Mouse (Mus musculus) lung, postnatal 10 days (tissue): Measurements from ENCODE around the gene Hap1.
"Not testable (repeated sequence)": the region's sequence is repeated elsewhere in the genome, so short reads cannot be mapped to it uniquely, and the experiment has no call there.

Experiments used
- DNase-seq: peaks from one replicate; pipeline ENCODE4 v3.0.0; 2021

The Hap1 gene

GRCm38 (mm10) chr11:100355151-100355951 lies 577 bp downstream of the Hap1 start:
- DNase-seq: peak; percentile 59

GRCm38 (mm10) chr11:100352076-100352857 lies 3.7 kb downstream of the Hap1 start:
- DNase-seq: peak; percentile 57

GRCm38 (mm10) chr11:100344269-100344668 lies 11.7 kb downstream of the Hap1 start:
- DNase-seq: no peak

GRCm38 (mm10) chr11:100335731-100336130 lies 20.2 kb downstream of the Hap1 start:
- DNase-seq: no peak

GRCm38 (mm10) chr11:100333944-100334457 lies 21.9 kb downstream of the Hap1 start, which contains the start of gene Gast:
TSS of gene Gast (plus strand) at chr11:100334407.
- no peak for DNase-seq

GRCm38 (mm10) chr11:100332766-100333515 lies 23.0 kb downstream of the Hap1 start:
- no peak for DNase-seq

GRCm38 (mm10) chr11:100330816-100331375 lies 25.0 kb downstream of the Hap1 start:
- DNase-seq: not testable (repeated sequence)

GRCm38 (mm10) chr11:100330235-100330634 lies 25.7 kb downstream of the Hap1 start:
- DNase-seq: no peak

GRCm38 (mm10) chr11:100327761-100328160 lies 28.2 kb downstream of the Hap1 start:
- no peak for DNase-seq

GRCm38 (mm10) chr11:100327316-100327715 lies 28.6 kb downstream of the Hap1 start:
- DNase-seq: no peak

- no peak for DNase-seq
These were observed 30.8 kb downstream of the Hap1 start for GRCm38 (mm10) chr11:100325062-100325629.

GRCm38 (mm10) chr11:100323578-100323977 lies 32.4 kb downstream of the Hap1 start:
- peak; percentile 77 for DNase-seq

GRCm38 (mm10) chr11:100322591-100323258 lies 33.2 kb downstream of the Hap1 start:
- no peak for DNase-seq

- DNase-seq: not testable (repeated sequence)
These were observed 34.2 kb downstream of the Hap1 start for GRCm38 (mm10) chr11:100321479-100322305.

GRCm38 (mm10) chr11:100320701-100321410 lies 35.1 kb downstream of the Hap1 start:
- DNase-seq: not testable (repeated sequence)

GRCm38 (mm10) chr11:100320172-100320630 lies 35.7 kb downstream of the Hap1 start:
- peak; percentile 99 for DNase-seq

GRCm38 (mm10) chr11:100319492-100320171 lies 36.3 kb downstream of the Hap1 start, which contains the start of gene Eif1:
TSS of gene Eif1 (plus strand) at chr11:100319885.
- DNase-seq: peak; percentile 100

- no peak for DNase-seq
These were observed 37.1 kb downstream of the Hap1 start for GRCm38 (mm10) chr11:100318529-100319451.
